Mouse (Mus musculus) cerebellum, adult 2 months (tissue): ENCODE results near the gene Plekhg6. TPM values are rescaled to one million over a fixed set of nuclear protein-coding genes. Genes with fewer than 3 reads are reported as not detected.

Source experiments
- DNase-seq, 2 experiments: peaks; one replicate each; pipeline ENCODE4 v3.0.0; 2021
- H3K27ac ChIP-seq: fragments of 200-500 bp; 2 replicates; pipeline ENCODE4 v1.5.1; 2012; ENCODE audit warnings: low read length, control low read depth, inconsistent platforms; ENCODE audit not compliant: insufficient read depth
- H3K27me3 ChIP-seq: fragments of 200-500 bp; 2 replicates; pipeline ENCODE4 v1.6.1; 2012; ENCODE audit warnings: inconsistent platforms, mild to moderate bottlenecking, low read length, moderate library complexity; ENCODE audit not compliant: control insufficient read depth, insufficient read depth
- H3K4me1 ChIP-seq: fragments of 200-500 bp; 2 replicates; pipeline ENCODE4 v1.6.1; 2011; ENCODE audit warnings: low read length; ENCODE audit not compliant: control insufficient read depth, insufficient read depth
- H3K4me3 ChIP-seq: fragments of 200-500 bp; replicated peaks from 2 replicates; pipeline ENCODE3; 2011; ENCODE audit warnings: mild to moderate bottlenecking, low read depth, low read length, control low read depth; ENCODE audit not compliant: insufficient read depth
- CTCF ChIP-seq: fragments of 200-500 bp; IDR thresholded peaks from 2 replicates; pipeline ENCODE4 v1.5.1; 2011; ENCODE audit warnings: low read depth, mild to moderate bottlenecking, control low read depth, low read length, moderate library complexity, borderline replicate concordance; ENCODE audit not compliant: insufficient read depth
- POLR2A ChIP-seq: fragments of 200-500 bp; IDR thresholded peaks from 2 replicates; pipeline ENCODE4 v1.6.1; 2011; ENCODE audit warnings: low read length, control low read depth, borderline replicate concordance; ENCODE audit not compliant: insufficient read depth
- WGBS: fragments of 180-500 bp; shearing (Covaris S2); methylation state at CpG from one replicate; pipeline ENCODE4 v1.1.7; 2018; 5-methylcytosine and 5-hydroxymethylcytosine counted together
- polyA plus RNA-seq: library from polyadenylated mRNA; depleted of rRNA; stranded (reverse); fragments of >200 nt; gene quantifications from 2 replicates; pipeline ENCODE4 v1.2.3, GENCODE M21; 2012

The Plekhg6 gene
- polyA plus RNA-seq, 1 experiment: 0.10 TPM

DNA sequence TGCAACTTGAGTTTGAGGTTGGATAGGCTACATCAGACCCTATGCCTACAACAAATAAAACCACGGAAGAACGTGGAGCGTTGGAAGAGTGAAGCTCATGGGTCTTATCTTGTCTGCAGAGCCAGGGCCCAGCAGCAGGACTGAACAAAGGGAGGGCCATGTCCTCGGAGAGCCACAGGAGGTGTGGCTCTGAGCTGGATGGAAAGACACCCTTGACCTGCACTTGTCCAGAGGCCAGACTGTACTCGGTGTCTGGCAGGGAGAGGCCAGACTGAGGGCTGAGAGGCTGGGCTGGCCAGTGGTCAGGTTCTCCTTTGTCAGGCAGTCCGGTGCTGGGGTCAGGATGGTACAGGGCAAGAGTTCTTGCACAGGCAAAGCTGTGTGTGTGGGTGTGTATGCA is 55.3 kb downstream of the Plekhg6 start:
- DNase-seq: no peak
- Histone ChIP-seq H3K4me1 (peaks cover 6% of the 10 kb centered on the region; the same call in 1 of the 2 replicates), H3K27me3 (no peaks in the 10 kb centered on the region; the same call in 1 of the 2 replicates), H3K4me3 (no peak overlapping the region), H3K27ac (no peak overlapping the region)
- TF ChIP-seq CTCF (no peak), POLR2A (no peak)
- 67% methylated on average over 6 of the region's 6 CpGs for WGBS

DNA sequence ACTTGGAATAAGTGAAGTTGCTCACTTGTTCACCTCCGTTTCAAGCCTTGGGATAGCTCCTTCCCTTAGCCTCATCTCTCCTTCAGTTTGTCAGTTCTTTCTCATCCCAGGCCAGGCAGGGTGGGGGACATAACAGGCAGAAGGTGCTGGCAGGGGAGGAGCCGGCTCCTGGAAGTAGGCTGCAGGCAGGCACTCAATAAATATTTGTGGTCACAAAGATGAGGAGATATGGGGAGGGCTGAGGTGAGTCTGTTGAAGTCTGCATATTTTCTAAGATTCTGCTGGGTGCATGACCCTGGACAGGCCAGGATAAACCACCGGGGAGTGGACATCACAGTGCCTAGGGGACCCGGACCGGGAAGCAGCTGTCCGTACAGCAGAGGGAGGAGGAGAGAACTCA is 57.0 kb downstream of the Plekhg6 start:
- Histone ChIP-seq H3K4me1 (peaks cover 6% of the 10 kb centered on the region; the same call in 1 of the 2 replicates), H3K27me3 (no peaks in the 10 kb centered on the region; the same call in 1 of the 2 replicates), H3K4me3 (no peak overlapping the region), H3K27ac (no peak overlapping the region)
- WGBS: 73% methylated on average over 6 of the region's 6 CpGs
- no peak for TF ChIP-seq CTCF
- no peak for DNase-seq

- H3K4me1 ChIP-seq: peaks cover 6% of the 10 kb centered on the region; the same call in 1 of the 2 replicates
- 73% methylated on average over 13 of the region's 13 CpGs for WGBS
- H3K27ac ChIP-seq: no peak overlapping the region
- TF ChIP-seq CTCF (no peak), POLR2A (no peak)
- no peak overlapping the region for H3K4me3 ChIP-seq
- no peaks in the 10 kb centered on the region; the same call in 1 of the 2 replicates for H3K27me3 ChIP-seq
- DNase-seq: no peak
Observed at GRCm38 (mm10) chr6:125322794-125323193, 57.8 kb downstream of the Plekhg6 start.

DNA sequence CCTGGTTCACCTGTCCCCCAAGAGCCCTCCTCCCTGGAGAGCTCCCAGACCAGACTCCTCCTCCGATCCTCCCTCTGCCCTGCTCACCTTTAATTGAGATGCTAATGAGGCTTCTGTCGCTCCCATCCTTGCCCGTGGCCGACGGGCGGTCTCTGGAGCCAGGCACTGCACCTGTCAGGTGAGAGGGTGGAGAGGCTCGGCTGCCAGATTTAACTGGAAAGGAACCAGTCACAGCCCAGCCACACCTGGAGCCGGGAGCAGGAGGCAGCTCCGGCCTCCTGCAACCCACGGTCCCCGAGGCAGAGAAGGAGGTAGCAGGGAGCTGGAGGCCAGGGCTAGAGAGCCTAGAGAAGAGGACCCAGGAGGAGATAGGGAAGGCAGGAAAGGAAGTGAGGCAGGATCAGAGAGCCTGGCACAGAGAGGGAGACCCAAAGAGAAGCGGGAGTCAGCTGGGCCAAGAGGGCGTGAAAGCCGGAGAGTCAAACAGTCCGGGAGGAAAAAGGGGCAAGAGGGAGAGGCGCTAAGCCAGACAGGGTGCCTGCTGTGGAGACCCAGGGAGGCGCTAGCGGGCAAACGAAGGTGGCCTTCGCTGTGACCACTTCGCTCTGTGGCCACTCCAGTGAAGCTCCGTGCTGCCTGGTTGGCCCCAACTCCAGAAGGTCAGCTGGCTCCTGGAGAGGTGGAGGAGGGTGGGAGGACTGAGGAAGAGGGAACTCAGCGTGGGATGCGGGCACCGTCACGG is 59.3 kb downstream of the Plekhg6 start:
- whole genome bisulfite sequencing: 15% methylated on average over 26 of the region's 26 CpGs
- peaks cover 6% of the 10 kb centered on the region; the same call in 1 of the 2 replicates for H3K4me1 ChIP-seq
- H3K27ac ChIP-seq: no peak overlapping the region
- H3K27me3 ChIP-seq: no peaks in the 10 kb centered on the region; the same call in 1 of the 2 replicates
- TF ChIP-seq CTCF: no peak
- no peak for TF ChIP-seq POLR2A
- no peak overlapping the region for H3K4me3 ChIP-seq
- DNase-seq: no peak

DNA sequence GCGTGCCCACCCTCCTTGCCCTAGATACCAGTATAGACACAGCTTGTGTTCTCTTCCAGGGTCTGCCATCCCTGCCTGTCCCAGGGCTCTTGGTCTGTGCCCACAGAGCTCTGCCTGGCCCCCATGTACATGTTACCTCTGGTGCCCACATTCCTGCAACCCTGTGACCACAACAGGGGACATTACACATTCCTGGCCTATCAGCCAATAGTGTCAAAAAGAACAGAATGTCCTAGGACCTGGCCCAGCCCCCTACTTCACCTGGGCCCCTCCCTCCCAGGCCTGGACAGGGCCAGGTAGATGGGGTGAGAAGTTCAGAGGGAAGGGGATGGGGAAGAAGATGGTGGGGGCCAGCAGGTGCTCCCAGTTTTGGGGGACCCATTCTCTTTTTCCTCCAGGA is 60.3 kb downstream of the Plekhg6 start, which contains the start of gene Scnn1a:
Gene Scnn1a (plus strand): TSS at position 337 of the 400 bp plus-strand sequence.
- WGBS: 100% methylated on average over 1 of the region's 1 CpGs
- TF ChIP-seq POLR2A: no peak
- no peak for TF ChIP-seq CTCF
- no peak for DNase-seq
- Histone ChIP-seq H3K27ac (no peak within 1 kb of the TSS), H3K4me1 (peaks cover 6% of the 10 kb centered on the region; the same call in 1 of the 2 replicates), H3K27me3 (no peaks in the 10 kb centered on the region; the same call in 1 of the 2 replicates), H3K4me3 (no peak within 1 kb of the TSS)

DNA sequence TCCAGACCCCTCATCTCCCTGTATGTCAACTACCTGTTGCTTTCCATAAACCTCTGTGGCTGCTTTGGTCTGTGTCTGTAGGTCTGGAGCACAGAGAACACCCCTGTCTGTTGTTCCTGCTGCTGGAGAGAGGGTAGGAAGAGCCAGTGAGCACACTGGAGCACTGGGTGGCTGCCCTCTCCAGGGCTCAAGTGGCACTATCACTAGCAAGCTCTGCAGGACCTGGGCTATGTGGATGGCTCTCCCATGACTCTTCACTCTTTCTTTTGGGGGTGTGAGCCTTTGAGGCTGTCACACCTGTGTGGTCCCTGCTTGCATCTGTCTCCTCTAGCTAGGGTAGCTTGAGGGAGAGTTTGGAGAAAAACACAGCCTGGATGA is 60.7 kb downstream of the Plekhg6 start:
- H3K27me3 ChIP-seq: no peaks in the 10 kb centered on the region; the same call in 1 of the 2 replicates
- H3K4me1 ChIP-seq: peaks cover 6% of the 10 kb centered on the region; the same call in 1 of the 2 replicates
- DNase-seq: no peak
- H3K27ac ChIP-seq: no peak overlapping the region
- TF ChIP-seq POLR2A (no peak), CTCF (no peak)
- no peak overlapping the region for H3K4me3 ChIP-seq

GRCm38 (mm10) chr6:125318981-125319918 is 61.3 kb downstream of the Plekhg6 start:
- WGBS: 77% methylated on average over 15 of the region's 15 CpGs
- no peak for TF ChIP-seq CTCF
- no peak for TF ChIP-seq POLR2A
- H3K27ac ChIP-seq: no peak overlapping the region
- H3K27me3 ChIP-seq: no peaks in the 10 kb centered on the region; the same call in 1 of the 2 replicates
- no peak for DNase-seq
- no peak overlapping the region for H3K4me3 ChIP-seq
- H3K4me1 ChIP-seq: peaks cover 6% of the 10 kb centered on the region; the same call in 1 of the 2 replicates

GRCm38 (mm10) chr6:125317077-125317476 is 63.5 kb downstream of the Plekhg6 start:
- no peak for TF ChIP-seq CTCF
- TF ChIP-seq POLR2A: no peak
- H3K4me3 ChIP-seq: no peak overlapping the region
- H3K27me3 ChIP-seq: no peaks in the 10 kb centered on the region; the same call in 1 of the 2 replicates
- peaks cover 10% of the 10 kb centered on the region; the same call in 1 of the 2 replicates for H3K4me1 ChIP-seq
- no peak for DNase-seq
- WGBS: 46% methylated on average over 7 of the region's 7 CpGs
- no peak overlapping the region for H3K27ac ChIP-seq
